Mouse (Mus musculus): Measurements from ENCODE around the gene Pick1.

The Pick1 gene

DNA sequence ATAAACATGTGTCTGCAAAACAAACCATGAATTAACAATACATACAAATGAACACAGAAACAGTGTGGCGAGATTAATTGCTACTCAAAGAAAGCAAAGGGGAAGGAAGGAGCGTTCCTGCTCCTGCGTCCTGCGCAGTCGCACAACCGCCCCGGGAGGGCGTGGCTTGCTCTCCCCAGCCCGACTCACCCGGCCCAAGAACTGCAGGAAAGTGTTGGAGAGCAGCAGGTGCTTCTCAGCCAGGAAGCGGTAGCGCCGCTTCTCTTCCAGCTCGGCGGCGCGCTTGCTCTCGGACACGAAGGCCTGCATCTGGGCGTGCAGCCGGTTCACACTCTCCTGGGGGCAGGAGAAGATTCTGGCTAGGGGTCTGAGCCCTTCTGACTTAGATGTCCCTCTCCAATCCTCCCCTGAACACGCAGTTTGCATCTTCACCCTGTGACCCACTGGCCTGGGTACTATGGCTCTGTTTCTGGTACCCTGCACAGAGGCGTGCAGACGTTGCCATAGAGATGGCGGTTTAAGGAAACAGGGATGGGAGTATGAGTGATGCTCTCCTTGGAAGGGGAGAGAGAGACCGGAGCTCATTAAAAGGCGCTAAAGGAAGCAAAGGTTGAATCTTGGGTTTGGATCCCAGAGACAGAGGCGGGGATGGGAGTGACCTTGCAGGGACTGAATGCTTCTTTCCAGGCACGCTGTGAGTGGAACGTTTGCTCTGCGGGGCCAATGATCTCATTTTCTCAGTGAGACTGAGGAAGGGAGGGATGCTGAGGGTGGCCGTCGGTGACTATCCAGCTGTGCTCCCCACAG, 41.5 kb downstream of the Pick1 start:
- DNase-seq (ENCODE audit: low spot score in 2 of 2), result peak; percentile 40 to 69

DNA sequence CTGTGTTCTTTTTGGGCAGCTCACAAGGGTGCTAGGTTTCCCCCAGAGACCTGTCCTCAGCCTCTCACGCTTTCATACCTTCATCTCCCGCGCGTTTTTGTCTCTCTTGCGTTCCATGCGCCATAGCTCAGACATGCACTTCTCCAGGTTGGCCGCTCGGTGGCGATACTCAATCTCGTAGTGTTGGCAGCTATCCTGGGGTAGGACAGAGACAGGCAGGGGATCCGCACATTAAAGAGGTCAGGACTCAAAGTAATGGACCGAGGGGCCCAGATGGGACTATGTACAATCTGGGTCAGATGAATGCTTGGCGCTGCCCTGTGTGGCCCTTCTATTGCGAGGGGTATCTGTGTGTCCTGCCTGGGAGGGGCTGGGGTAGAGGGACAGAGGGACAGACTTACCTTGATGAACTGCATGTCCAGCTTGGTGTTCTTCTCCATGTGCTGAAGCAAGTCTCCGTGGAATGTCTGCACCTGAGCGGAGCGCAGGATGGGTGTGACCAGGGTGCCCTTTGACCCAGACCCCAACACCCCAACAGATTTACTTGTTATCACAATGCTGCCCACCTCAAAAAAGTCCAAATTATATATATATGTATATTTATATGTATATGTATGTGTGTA, 42.3 kb downstream of the Pick1 start:
- peak; percentile 40 to 61 for DNase-seq (ENCODE audit: low spot score in 2 of 2)

DNA sequence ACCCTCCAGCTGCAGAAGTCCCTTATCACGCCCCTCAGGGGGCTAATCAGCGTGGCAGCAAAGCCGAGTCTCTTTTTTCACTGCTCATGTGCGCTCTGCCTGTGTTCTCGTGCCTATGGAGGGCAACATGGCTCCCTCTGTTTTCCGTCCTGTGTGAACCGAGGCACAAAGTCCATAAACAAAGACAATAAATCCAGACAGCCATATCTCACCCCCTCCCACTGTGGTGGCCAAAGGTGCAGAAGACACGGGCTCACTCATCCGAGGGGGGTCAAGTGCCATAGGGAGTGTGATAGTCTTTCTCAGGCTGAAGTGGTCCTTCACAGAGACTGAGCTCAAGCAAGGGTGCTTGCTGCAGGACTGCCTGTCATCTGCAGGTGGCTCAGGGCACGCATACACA, 44.0 kb downstream of the Pick1 start:
- DNase-seq (ENCODE audit: low spot score in 2 of 2), result no peak

DNA sequence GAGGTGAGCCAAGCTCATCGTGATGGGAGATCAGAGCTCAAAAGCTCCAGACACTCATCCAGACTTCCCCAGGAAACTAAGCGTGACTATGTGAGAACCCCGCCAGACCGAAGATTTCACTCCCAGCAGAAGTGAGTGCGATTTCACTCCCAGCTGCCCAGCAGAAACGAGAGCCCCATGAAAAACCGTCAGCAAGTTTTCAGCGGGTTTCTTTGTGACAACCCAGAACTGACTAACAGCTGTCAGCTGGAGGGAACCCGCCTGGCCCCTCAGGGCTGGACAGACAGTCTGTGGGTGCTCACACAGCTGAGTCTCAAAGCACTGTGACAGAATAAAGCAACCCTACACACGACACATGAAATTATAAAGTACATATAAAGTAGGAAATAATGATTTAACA, 48.8 kb downstream of the Pick1 start:
- no peak for DNase-seq (ENCODE audit: low spot score in 2 of 2)

DNA sequence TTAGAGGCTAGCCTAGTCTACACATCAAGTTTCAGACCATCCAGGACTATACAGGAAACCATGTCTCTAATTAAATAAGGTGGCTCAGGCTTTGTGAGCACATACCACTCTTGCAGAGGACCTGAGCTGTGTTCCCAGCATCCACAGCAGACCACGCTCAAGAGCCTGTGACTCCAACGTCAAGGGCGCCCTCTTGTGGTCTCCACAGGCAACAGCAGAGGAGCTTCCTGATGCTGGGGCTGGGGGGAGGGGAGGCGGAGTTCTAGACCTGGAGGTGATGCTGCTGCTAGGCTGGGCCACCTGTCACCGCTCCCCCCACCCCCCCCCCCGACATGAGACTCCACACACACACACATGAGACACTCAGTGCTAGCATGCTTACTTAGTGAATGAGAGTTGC, 51.2 kb downstream of the Pick1 start:
- peak; percentile 22 to 40 for DNase-seq (ENCODE audit: low spot score in 2 of 2)

DNA sequence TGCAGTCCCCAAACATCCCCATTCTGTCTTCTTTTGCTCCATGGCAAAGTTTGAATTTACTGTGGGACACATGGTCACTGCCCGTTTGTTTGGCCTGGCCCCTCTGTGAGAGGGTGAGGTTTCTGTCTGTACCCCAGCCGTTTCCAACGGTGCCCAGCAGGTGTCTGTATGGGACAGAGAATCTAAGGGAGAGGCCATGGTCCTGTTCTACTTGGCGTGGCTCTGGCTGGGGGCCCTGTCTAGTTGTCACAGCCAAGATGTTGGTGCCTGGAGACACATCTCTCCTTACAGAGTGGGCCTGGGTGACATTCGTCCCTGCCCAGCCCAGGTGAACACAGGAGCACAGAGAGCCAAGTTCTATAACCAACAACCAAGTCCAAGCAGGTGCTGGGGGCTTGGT, 51.9 kb downstream of the Pick1 start:
- DNase-seq (ENCODE audit: low spot score in 2 of 2), result no peak

DNA sequence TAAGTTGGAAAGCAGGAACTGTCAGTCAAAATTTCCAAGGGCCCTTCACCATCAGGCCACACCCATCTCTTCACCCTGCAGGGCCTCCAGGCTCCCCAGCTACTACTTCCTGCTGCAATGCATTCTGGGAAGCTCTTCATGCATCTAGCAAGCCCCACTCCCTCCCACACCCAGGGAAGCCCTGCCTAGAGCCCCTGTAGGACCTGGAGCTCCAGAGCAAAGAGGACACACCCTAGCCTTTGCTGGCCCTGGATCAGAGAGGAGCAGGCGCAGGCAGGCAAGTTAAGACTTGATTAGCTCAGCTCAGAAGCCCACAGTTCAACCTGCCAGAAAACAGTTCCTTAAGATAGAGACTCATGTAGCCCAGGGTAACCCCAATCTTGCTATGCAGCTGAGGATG, 52.4 kb downstream of the Pick1 start:
- DNase-seq (ENCODE audit: low spot score in 2 of 2), result peak; percentile 13 to 24

DNA sequence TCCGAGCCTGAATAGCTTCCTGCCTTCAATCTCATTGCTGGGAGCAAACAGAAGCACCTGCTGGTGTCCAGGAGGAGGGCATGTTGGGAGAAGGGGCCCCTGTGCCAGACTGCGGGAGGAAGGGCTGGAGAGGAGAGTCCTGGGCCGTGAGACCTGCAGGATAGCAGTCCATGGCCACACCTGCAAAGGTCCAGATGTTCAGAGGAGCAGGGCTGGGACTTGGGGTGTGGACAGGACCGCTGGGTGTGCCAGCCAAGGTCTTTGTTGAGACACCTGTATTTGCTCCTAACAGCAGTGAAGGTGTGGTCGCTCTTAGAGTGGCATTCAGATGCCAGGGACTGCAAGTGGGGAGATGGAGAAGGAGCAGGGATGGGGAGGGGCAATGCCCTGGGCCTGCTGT, 53.5 kb downstream of the Pick1 start:
- no peak for DNase-seq (ENCODE audit: low spot score in 2 of 2)

DNA sequence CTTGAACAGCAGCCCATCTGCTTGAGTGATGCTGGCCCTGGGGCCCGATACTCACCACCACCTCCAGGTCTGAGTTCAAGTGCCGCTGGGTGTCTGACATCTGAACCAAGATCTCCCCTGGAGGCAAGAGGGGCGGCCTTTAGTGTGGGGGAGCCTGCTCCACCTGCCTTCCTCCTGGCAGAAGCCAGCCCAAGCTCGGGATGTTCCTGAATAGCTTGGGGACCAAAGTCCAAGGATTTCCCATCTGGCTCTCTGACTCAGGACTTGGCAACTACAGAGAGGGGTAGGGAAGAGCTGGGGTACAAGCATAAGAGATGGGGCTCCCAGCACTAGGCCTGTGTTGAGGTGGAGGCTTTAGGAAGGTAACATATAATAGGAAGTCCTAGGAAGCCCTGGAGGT, 54.4 kb downstream of the Pick1 start:
- DNase-seq (ENCODE audit: low spot score in 2 of 2), result no peak

DNA sequence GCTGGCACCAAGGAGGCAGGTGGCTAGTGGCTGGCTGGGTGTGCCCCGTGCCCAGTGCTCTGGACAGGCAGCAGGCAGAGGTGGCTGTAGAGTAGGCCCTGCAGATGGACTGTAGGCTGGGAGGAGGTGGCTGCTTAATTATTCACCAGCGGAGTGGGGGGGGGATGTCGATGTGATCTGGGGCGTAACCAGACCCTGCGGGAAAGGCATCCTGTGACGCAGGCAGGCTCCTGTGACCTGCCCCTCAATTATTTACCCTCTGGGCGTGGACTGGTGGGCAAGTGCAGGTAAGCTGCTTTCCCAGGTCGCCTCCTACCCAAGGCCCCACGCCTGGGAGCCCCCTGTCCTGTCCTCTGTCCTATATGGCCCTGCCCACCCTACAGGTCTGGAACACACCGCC, 56.4 kb downstream of the Pick1 start, which contains the start of gene Baiap2l2:
TSS of gene Baiap2l2 (minus strand) at position 139 of the 400 bp plus-strand sequence.
- no peak for DNase-seq (ENCODE audit: low spot score in 2 of 2)

DNA sequence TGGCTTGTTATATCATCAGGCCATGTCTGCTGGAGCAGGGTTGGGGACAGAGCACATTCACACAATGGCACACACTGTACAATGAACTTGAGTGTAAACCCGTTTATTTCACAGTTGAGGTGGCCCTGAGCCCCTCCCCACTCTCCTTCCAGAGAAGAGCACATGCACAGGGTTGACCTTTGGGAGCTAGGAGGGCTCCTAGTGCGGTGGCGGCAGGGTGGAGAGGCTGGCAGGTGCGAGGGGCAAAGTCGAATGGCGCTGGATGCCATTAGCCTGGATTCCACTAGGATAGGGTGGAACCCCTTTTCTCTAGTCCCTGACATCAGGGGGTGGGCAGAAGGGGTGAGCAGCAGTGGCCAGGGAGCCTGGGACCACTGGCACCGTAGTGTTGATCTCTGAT, 57.2 kb downstream of the Pick1 start:
- no peak for DNase-seq (ENCODE audit: low spot score in 2 of 2)

DNA sequence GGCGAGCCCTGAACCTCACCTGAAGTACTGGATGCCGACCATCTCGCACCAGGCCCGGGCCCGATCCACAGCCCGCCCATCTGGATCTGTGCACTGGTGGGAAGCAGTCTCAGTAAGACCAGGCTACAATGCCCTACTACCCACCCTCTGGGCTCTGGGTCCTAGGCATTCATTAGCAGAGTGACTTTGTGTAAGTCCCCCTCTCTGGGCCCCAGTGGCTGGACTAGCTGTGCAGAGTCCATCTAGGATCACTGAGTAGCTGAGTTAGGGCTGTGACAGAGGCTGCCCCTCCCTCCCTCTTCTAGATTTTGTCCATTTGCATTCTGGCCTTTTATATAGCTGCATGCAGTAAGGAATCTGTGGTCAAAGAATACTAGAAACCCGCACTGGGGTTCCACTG, 58.1 kb downstream of the Pick1 start:
- DNase-seq (ENCODE audit: low spot score in 2 of 2), result no peak

DNA sequence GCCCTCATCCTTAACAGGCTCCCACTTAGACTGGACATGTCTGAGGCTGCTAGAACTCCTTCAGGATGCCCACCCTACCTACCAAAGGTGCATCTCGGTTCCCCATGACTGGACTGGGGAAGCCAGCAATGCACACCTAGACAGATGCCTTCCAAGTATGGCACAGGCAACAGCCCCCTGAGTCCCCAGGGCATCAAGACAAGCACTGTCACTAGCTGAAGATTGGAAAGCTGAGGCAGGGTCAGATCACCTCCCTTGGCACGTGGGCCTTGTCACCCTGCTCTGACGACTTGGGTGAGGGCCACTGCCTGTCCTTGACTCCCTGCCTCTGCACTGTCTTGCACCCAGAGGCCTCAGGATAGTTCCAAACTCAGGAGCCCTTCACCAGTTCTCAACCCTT, 59.4 kb downstream of the Pick1 start:
- no peak for DNase-seq (ENCODE audit: low spot score in 2 of 2)

DNA sequence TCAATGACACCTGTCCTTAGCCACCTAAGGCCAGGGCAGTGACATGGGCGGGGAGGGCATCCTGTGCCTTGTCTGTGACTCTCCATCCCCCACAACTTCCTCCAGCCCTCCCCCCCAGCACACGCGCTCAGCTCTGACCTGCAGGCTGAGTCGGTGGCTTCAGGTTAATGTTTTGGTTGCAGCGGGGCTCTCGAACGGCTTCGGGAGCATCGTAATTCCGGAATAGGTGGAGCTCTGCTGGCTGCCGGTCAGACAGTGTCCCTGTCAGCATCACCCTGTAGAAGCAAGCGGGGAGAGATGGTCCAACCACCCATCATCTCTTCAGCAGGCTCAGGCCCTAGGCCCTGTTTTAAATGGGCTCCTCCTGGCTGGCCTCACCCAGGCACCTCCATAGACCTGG, 60.5 kb downstream of the Pick1 start:
- no peak for DNase-seq (ENCODE audit: low spot score in 2 of 2)

DNA sequence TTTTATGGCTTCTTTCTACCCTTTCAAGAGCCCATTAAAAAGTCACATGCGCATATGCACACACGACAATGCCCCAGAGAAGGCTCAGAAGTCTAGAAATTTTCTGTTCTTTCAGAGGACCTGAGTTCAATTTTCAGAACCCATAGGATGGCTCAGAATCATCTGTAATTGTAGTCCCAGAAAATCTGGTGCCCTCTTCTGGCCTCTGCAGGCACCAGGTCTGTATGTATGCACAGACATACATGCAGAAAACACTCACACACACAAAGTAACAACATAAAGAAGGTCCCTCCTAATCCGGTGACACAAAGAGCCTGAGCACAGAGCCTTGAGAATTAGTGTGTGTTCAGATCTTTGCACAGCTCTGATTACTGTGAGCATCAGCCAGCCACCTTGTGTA, 61.4 kb downstream of the Pick1 start:
- no peak for DNase-seq (ENCODE audit: low spot score in 2 of 2)

DNA sequence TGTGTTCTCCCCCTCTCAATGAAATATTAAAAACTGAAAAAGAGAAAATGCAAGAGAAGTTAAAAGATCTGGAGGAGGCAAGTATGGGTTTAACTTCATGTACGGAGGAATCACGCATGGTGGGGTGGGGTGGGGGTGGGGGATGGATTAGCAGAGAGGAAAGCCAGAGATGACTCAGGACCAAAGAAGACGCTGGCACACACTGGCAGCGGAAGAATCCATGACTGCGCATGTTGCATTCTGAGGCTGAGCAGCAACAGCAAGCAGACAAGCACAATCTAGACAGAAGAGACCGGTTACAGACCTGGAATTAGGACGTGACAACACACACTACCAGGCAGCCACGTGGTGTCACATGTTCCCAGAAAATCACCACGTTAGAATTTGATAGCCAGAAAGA, 63.8 kb downstream of the Pick1 start:
- DNase-seq (ENCODE audit: low spot score in 2 of 2), result no peak

DNA sequence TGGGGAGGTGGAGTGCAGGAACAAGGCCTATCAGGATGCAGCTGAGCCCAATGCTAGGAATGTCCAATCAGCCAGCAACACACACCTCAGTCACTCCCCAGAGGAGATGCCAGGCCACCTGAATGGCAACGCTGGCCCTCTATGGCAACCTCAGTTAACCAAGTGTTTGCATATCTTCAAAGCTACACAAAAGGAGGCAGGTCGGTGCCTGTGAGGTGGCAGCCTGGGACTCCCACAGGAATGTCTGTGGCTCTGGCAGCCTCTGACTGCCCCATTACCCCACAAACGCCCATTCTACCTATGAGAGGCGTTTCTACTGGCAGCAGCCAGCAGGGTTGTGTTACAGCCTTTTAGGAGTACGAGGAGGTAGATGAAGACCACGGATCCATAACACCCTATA, 69.6 kb downstream of the Pick1 start:
- no peak for DNase-seq (ENCODE audit: low spot score in 2 of 2)

All from natural killer cell, adult 2 months (primary cell).